Mouse (Mus musculus) forebrain, embryonic 11.5 days (tissue): ENCODE data around the gene Rab19. TPM values are rescaled to one million over a fixed set of nuclear protein-coding genes. Genes with fewer than 3 reads are reported as not detected.
"Not testable (repeated sequence)": the region's sequence is repeated elsewhere in the genome, so short reads cannot be mapped to it uniquely, and the experiment has no call there.

ENCODE experiments used
- ATAC-seq: fragments of 200-750 bp; cut with Nextera tagmentation; replicated peaks from 2 replicates; pipeline ENCODE4 v1.8.0; 2017; ENCODE audit warnings: moderate TSS enrichment; ENCODE audit not compliant: low FRiP score
- DNase-seq: peaks from one replicate; pipeline ENCODE4 v3.0.0-alpha.2; 2017; ENCODE audit warnings: low spot score
- H3K27ac ChIP-seq: fragments of 300-500 bp; sonication (generic); 2 replicates; pipeline ENCODE4 v1.5.1; 2014; ENCODE audit warnings: low read depth, low read length
- H3K27me3 ChIP-seq: fragments of 300-500 bp; sonication (generic); 2 replicates; pipeline ENCODE4 v1.6.1; 2014; ENCODE audit warnings: mild to moderate bottlenecking, low read length, mixed read lengths; ENCODE audit not compliant: control insufficient read depth, insufficient read depth
- H3K36me3 ChIP-seq: fragments of 300-500 bp; sonication (generic); 2 replicates; pipeline ENCODE4 v1.6.1; 2014; ENCODE audit warnings: mild to moderate bottlenecking, low read length, moderate library complexity, mixed read lengths; ENCODE audit not compliant: control insufficient read depth, insufficient read depth
- H3K4me1 ChIP-seq: fragments of 300-500 bp; sonication (generic); replicated peaks from 2 replicates; pipeline ENCODE4 v1.6.1; 2014; ENCODE audit warnings: low read length, mixed read lengths; ENCODE audit not compliant: control insufficient read depth, insufficient read depth
- H3K4me2 ChIP-seq: fragments of 300-500 bp; sonication (generic); 2 replicates; pipeline ENCODE4 v1.6.1; 2014; ENCODE audit warnings: low read depth, mild to moderate bottlenecking, low read length, moderate library complexity, mixed read lengths; ENCODE audit not compliant: severe bottlenecking
- H3K4me3 ChIP-seq: fragments of 300-500 bp; sonication (generic); 2 replicates; pipeline ENCODE4 v1.5.1; 2014; ENCODE audit warnings: low read depth, low read length
- H3K9ac ChIP-seq: fragments of 300-500 bp; sonication (generic); 2 replicates; pipeline ENCODE4 v1.6.1; 2014; ENCODE audit warnings: low read length
- H3K9me3 ChIP-seq: fragments of 300-500 bp; sonication (generic); 2 replicates; pipeline ENCODE4 v1.6.1; 2016; ENCODE audit warnings: low read length, mixed read lengths; ENCODE audit not compliant: control insufficient read depth
- WGBS: fragments of 180-500 bp; shearing (Covaris S2); extraction: QIAGEN DNeasy Blood & Tissue Kit; methylation state at CpG from one replicate; pipeline ENCODE4 v1.1.7; 2014; 5-methylcytosine and 5-hydroxymethylcytosine counted together
- polyA plus RNA-seq: library from polyadenylated mRNA; unstranded; fragments of >200 nt; fragmentation: Nextera tagmentation; extraction: Ambion mirVana; gene quantifications from 2 replicates; pipeline ENCODE4 v1.2.1, GENCODE M21; 2014

The Rab19 gene
- polyA plus RNA-seq, 1 experiment from 2014 or later: 0.55 TPM

- 17% methylated on average over 15 of the region's 15 CpGs for WGBS
- H3K4me2 ChIP-seq: no peak overlapping the region
- no peak overlapping the region for H3K9ac ChIP-seq
- peaks cover 24% of the 10 kb centered on the region; the same call in 1 of the 2 replicates for H3K4me1 ChIP-seq
- H3K36me3 ChIP-seq: no peaks in the 10 kb centered on the region; the same call in 1 of the 2 replicates
- no peaks in the 10 kb centered on the region for H3K9me3 ChIP-seq
- no peaks in the 10 kb centered on the region for H3K27me3 ChIP-seq
- H3K4me3 ChIP-seq: no peak overlapping the region
- ATAC-seq (no peak; the same call in 1 of the 2 replicates), DNase-seq (no peak)
- H3K27ac ChIP-seq: peak overlapping the region; percentile 37
These were observed 33.9 kb upstream of the Rab19 start for GRCm38 (mm10) chr6:39346991-39347501.

GRCm38 (mm10) chr6:39347880-39348814 is 32.8 kb upstream of the Rab19 start:
- no peak overlapping the region for H3K4me2 ChIP-seq
- H3K27me3 ChIP-seq: no peaks in the 10 kb centered on the region
- no peaks in the 10 kb centered on the region for H3K9me3 ChIP-seq
- DNase-seq (no peak), ATAC-seq (peak; percentile 28; the same call in 1 of the 2 replicates)
- peaks cover 24% of the 10 kb centered on the region; the same call in 1 of the 2 replicates for H3K4me1 ChIP-seq
- H3K27ac ChIP-seq: peak overlapping the region; percentile 37
- WGBS: 19% methylated on average over 4 of the region's 4 CpGs
- no peaks in the 10 kb centered on the region; the same call in 1 of the 2 replicates for H3K36me3 ChIP-seq
- peak overlapping the region; percentile 32; the same call in 1 of the 2 replicates for H3K9ac ChIP-seq
- H3K4me3 ChIP-seq: no peak overlapping the region

DNA sequence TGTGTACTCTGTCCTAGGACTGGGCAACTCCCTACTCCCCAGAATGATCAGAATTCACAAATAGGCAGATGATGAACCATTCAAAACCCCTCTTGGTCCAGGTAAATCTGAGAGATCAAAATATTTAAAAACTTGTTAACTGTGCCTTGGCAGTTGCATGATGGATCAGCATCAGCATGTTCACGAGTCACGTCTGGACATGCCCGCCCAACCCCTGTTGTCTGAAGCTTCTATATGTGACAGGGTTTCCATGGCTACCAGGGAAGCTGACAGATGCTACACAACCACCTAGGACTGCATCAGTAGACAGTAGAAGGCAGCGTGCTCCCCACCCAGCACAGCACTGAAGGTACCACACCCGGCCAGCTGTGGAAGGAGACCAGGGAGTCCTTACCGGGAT is 32.0 kb upstream of the Rab19 start:
- 85% methylated on average over 6 of the region's 6 CpGs for WGBS
- Histone ChIP-seq H3K27me3 (no peaks in the 10 kb centered on the region), H3K27ac (peak overlapping the region; percentile 37; the same call in 1 of the 2 replicates), H3K4me1 (peaks cover 24% of the 10 kb centered on the region; the same call in 1 of the 2 replicates), H3K9ac (peak overlapping the region; percentile 17; the same call in 1 of the 2 replicates), H3K4me3 (no peak overlapping the region), H3K9me3 (no peaks in the 10 kb centered on the region), H3K4me2 (no peak overlapping the region), H3K36me3 (no peaks in the 10 kb centered on the region; the same call in 1 of the 2 replicates)
- no peak for DNase-seq
- ATAC-seq: no peak

GRCm38 (mm10) chr6:39359207-39359606 is 21.8 kb upstream of the Rab19 start:
- peak; percentile 29 for DNase-seq
- WGBS: 98% methylated on average over 9 of the region's 9 CpGs
- not testable (repeated sequence) for H3K27me3 ChIP-seq, H3K4me2 ChIP-seq, H3K27ac ChIP-seq, H3K36me3 ChIP-seq, H3K9ac ChIP-seq, H3K4me3 ChIP-seq, H3K4me1 ChIP-seq, ATAC-seq, H3K9me3 ChIP-seq

- H3K36me3 ChIP-seq: peaks cover 3% of the 10 kb centered on the region; the same call in 1 of the 2 replicates
- H3K27ac ChIP-seq: no peak overlapping the region
- H3K4me2 ChIP-seq: no peak overlapping the region
- no peak overlapping the region for H3K9ac ChIP-seq
- no peak for DNase-seq
- H3K27me3 ChIP-seq: no peaks in the 10 kb centered on the region
- ATAC-seq: no peak
- 95% methylated on average over 2 of the region's 2 CpGs for WGBS
- H3K4me3 ChIP-seq: no peak overlapping the region
- H3K4me1 ChIP-seq: no peaks in the 10 kb centered on the region
- no peaks in the 10 kb centered on the region for H3K9me3 ChIP-seq
These were observed 18.3 kb upstream of the Rab19 start for GRCm38 (mm10) chr6:39362684-39363083.

GRCm38 (mm10) chr6:39369631-39370030 is 11.3 kb upstream of the Rab19 start:
- Histone ChIP-seq H3K27me3 (no peaks in the 10 kb centered on the region), H3K9me3 (no peaks in the 10 kb centered on the region), H3K4me2 (no peak overlapping the region), H3K4me1 (no peaks in the 10 kb centered on the region), H3K4me3 (no peak overlapping the region), H3K9ac (no peak overlapping the region), H3K27ac (no peak overlapping the region), H3K36me3 (no peaks in the 10 kb centered on the region; the same call in 1 of the 2 replicates)
- ATAC-seq (no peak), DNase-seq (no peak)
- 88% methylated on average over 3 of the region's 3 CpGs for WGBS

- ATAC-seq: no peak
- H3K9me3 ChIP-seq: no peaks in the 10 kb centered on the region
- no peak for DNase-seq
- no peak overlapping the region for H3K27ac ChIP-seq
- H3K4me2 ChIP-seq: no peak overlapping the region
- no peak overlapping the region for H3K9ac ChIP-seq
- H3K4me3 ChIP-seq: no peak overlapping the region
- no peaks in the 10 kb centered on the region for H3K36me3 ChIP-seq
- no peaks in the 10 kb centered on the region for H3K27me3 ChIP-seq
- 0 out of 2 replicates have a peak, but pooled peaks cover 4% of the 10 kb centered on the region for H3K4me1 ChIP-seq
These were observed 8.9 kb upstream of the Rab19 start for GRCm38 (mm10) chr6:39372042-39372441.

DNA sequence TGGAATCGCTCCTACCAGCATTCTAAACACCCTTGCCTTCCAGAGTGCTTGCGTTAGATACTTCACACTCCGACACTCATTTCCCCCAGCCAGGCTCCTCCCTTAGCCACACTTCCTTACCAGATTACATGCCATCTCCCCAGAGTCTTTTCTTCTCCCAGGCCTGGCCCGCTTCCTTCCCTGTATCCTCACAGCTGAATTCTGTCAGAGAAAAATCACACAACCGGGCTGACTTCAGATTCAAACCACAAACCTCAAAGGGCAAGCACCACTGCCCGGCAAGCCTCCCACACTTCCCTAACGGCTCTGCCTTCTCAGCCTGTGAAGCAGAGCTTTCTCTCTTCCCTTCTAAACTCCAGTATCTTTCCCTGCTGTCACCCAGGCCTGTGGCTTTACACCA is 8.2 kb upstream of the Rab19 start:
- 78% methylated on average over 7 of the region's 7 CpGs for WGBS
- no peaks in the 10 kb centered on the region for H3K36me3 ChIP-seq
- no peak overlapping the region for H3K9ac ChIP-seq
- no peak overlapping the region for H3K4me2 ChIP-seq
- no peak for ATAC-seq
- H3K4me3 ChIP-seq: no peak overlapping the region
- no peaks in the 10 kb centered on the region for H3K27me3 ChIP-seq
- H3K4me1 ChIP-seq: 0 out of 2 replicates have a peak, but pooled peaks cover 4% of the 10 kb centered on the region
- no peaks in the 10 kb centered on the region for H3K9me3 ChIP-seq
- no peak for DNase-seq
- no peak overlapping the region for H3K27ac ChIP-seq
